Mouse (Mus musculus) lung, postnatal 0 days (tissue): ENCODE results near the gene Ddx23.

Experiments used
- CTCF ChIP-seq: IDR thresholded peaks from 2 replicates; pipeline ENCODE4 v1.5.1; 2016; ENCODE audit warnings: antibody characterized with exemption, mild to moderate bottlenecking
- EP300 ChIP-seq: IDR thresholded peaks from 2 replicates; pipeline ENCODE4 v1.6.1; 2016; ENCODE audit warnings: antibody characterized with exemption, mild to moderate bottlenecking, control low read depth

DNA sequence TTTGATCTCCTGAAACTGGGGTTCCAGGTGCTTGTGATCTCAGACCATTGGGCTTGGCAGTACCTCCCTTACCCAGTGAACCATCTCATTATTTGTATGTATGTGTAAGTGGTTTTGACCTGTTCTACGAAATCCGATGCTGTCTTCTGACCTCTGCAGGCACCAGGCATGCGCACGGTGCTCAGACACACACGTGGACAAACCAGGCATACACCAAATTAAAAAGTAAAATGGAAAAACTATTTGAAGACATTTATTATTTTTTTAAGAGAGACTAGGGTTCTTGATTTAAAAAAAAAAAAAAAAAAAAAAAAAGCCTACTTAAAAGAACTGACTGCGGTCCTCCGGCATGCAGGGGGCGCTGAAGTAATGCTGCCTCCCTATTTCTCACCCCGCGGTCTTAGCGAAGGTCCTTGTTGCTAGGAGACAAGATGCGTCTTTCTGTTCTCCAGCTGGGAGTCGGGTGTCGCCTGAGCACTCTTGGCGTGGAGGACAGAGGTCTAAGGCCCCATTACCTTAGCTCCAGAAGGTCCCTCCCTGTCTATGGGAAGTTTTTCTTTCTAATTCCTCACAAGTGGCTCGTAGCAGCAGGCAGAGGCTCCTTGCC is 45.2 kb upstream of the Ddx23 start, which contains the start of gene Ccdc65:
- TF ChIP-seq CTCF: peak; percentile 83
- no peak for TF ChIP-seq EP300
